Mouse (Mus musculus): ENCODE measurements around the gene Ttll12. TPM values are rescaled to one million over a fixed set of nuclear protein-coding genes. Genes with fewer than 3 reads are reported as not detected.

The Ttll12 gene
- polyA plus RNA-seq, 2 experiments: 29.9 to 36.2 TPM

- DNase-seq (ENCODE audit: low read depth in 3 of 3, low spot score in 3 of 3) (no peak), ATAC-seq (ENCODE audit: insufficient read depth) (no peak)
- Histone ChIP-seq H3K9ac (replicated peaks) (no peak overlapping the region), H3K36me3 (replicated peaks; ENCODE audit: control insufficient read depth, insufficient read depth, low read depth) (no peaks in the 10 kb centered on the region), H3K4me2 (ENCODE audit: low read depth) (no peak overlapping the region), H3K27ac (no peak overlapping the region), H3K4me1 (replicated peaks; ENCODE audit: control insufficient read depth in 2 of 2, insufficient read depth in 2 of 2, low read length in 1 of 2) (0 out of 4 replicates have a peak, but pooled peaks cover 0 to 2% of the 10 kb centered on the region in 2 experiments), H3K4me3 (ENCODE audit: insufficient read depth in 1 of 2, low read depth in 2 of 2, low read length in 2 of 2) (no peak overlapping the region), H3K27me3 (ENCODE audit: control insufficient read depth, insufficient read depth, low read length) (no peaks in the 10 kb centered on the region; the same call in none of the 2 replicates), H3K9me3 (ENCODE audit: control insufficient read depth, low read length) (no peaks in the 10 kb centered on the region)
- 59% methylated on average over 6 of the region's 6 CpGs for WGBS (ENCODE audit: insufficient replicate concordance)
- TF ChIP-seq EP300 (IDR thresholded peaks at IDR 0.05; ENCODE audit: low read depth) (no peak), CTCF (IDR thresholded peaks at IDR 0.05; ENCODE audit: low read depth) (no peak)
Measured at GRCm38 (mm10) chr15:83535890-83536231, 59.1 kb downstream of the Ttll12 start.

GRCm38 (mm10) chr15:83534960-83535889 lies 59.7 kb downstream of the Ttll12 start:
- H3K27ac ChIP-seq: no peak overlapping the region
- ATAC-seq (ENCODE audit: insufficient read depth) (no peak), DNase-seq (ENCODE audit: low read depth in 3 of 3, low spot score in 3 of 3) (no peak)
- H3K4me2 ChIP-seq (ENCODE audit: low read depth): no peak overlapping the region
- H3K9ac ChIP-seq (replicated peaks): no peak overlapping the region
- TF ChIP-seq EP300 (IDR thresholded peaks at IDR 0.05; ENCODE audit: low read depth) (no peak), CTCF (IDR thresholded peaks at IDR 0.05; ENCODE audit: low read depth) (no peak)
- H3K36me3 ChIP-seq (replicated peaks; ENCODE audit: control insufficient read depth, insufficient read depth, low read depth): no peaks in the 10 kb centered on the region
- H3K4me3 ChIP-seq (ENCODE audit: insufficient read depth in 1 of 2, low read depth in 2 of 2, low read length in 2 of 2): no peak overlapping the region
- 55% methylated on average over 17 of the region's 17 CpGs for WGBS (ENCODE audit: insufficient replicate concordance)
- peaks cover 6% of the 10 kb centered on the region for H3K27me3 ChIP-seq (ENCODE audit: control insufficient read depth, insufficient read depth, low read length)
- H3K9me3 ChIP-seq (ENCODE audit: control insufficient read depth, low read length): no peaks in the 10 kb centered on the region
- 0 out of 4 replicates have a peak, but pooled peaks cover 0 to 1% of the 10 kb centered on the region in 2 experiments for H3K4me1 ChIP-seq (replicated peaks; ENCODE audit: control insufficient read depth in 2 of 2, insufficient read depth in 2 of 2, low read length in 1 of 2)

DNA sequence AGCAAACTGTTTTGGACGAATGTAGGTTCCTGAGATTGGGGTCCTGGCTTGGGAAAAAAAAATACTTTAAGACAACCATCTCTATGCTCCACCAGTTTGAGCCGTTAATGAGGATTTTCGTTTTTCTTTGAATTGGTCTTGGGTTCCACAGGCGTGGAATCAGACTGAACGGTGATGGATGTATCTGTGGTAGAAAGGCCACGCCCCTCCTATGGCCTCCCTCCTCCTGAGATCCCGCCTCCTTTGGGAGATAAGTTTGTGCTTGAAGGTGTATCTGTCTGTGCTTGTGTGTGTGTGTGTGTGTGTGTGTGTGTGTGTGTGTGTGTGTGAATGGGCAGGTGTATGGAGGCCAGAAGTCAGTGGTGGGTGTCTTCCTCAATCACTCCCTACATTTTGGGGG lies 62.4 kb downstream of the Ttll12 start:
- Histone ChIP-seq H3K27me3 (ENCODE audit: control insufficient read depth, insufficient read depth, low read length) (peaks cover 28% of the 10 kb centered on the region), H3K4me1 (replicated peaks; ENCODE audit: control insufficient read depth in 2 of 2, insufficient read depth in 2 of 2, low read length in 1 of 2) (no peaks in the 10 kb centered on the region), H3K4me3 (ENCODE audit: insufficient read depth in 1 of 2, low read depth in 2 of 2, low read length in 2 of 2) (no peak overlapping the region), H3K9me3 (ENCODE audit: control insufficient read depth, low read length) (no peaks in the 10 kb centered on the region), H3K36me3 (replicated peaks; ENCODE audit: control insufficient read depth, insufficient read depth, low read depth) (no peaks in the 10 kb centered on the region), H3K27ac (no peak overlapping the region), H3K9ac (replicated peaks) (no peak overlapping the region), H3K4me2 (ENCODE audit: low read depth) (no peak overlapping the region)
- TF ChIP-seq CTCF (IDR thresholded peaks at IDR 0.05; ENCODE audit: low read depth) (no peak), EP300 (IDR thresholded peaks at IDR 0.05; ENCODE audit: low read depth) (no peak)
- no peak for ATAC-seq (ENCODE audit: insufficient read depth)
- DNase-seq (ENCODE audit: low read depth in 3 of 3, low spot score in 3 of 3): no peak
- WGBS (ENCODE audit: insufficient replicate concordance): 55% methylated on average over 7 of the region's 7 CpGs

DNA sequence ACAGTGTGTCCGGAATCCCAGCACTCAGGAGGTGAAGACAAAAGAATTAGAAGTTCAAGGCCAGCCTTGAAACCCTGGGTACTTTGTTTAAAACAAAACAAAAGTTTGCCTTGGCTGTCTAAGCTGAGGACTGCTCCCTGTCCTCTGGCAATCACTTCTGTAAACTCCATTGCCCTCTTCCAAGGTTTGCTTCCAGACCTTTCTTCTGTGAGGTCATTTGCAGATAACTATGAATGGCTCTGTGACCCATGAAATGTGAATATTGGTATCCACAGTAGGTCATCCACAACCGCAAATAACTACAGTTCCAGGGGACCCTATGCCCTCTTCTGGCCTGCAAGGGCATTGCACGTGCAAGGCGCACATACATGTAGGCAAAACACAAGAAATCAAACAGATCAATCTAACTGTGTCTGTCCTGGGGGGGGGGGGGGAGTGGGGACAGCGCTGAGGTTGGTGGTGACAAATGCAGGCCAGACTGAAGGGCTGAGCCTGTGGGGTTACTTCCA lies 62.9 kb downstream of the Ttll12 start:
- H3K9me3 ChIP-seq (ENCODE audit: control insufficient read depth, low read length): no peaks in the 10 kb centered on the region
- DNase-seq (ENCODE audit: low read depth in 3 of 3, low spot score in 3 of 3): no peak
- H3K27ac ChIP-seq: no peak overlapping the region
- no peaks in the 10 kb centered on the region for H3K36me3 ChIP-seq (replicated peaks; ENCODE audit: control insufficient read depth, insufficient read depth, low read depth)
- no peaks in the 10 kb centered on the region for H3K4me1 ChIP-seq (replicated peaks; ENCODE audit: control insufficient read depth in 2 of 2, insufficient read depth in 2 of 2, low read length in 1 of 2)
- no peak overlapping the region for H3K4me3 ChIP-seq (ENCODE audit: insufficient read depth in 1 of 2, low read depth in 2 of 2, low read length in 2 of 2)
- peaks cover 34% of the 10 kb centered on the region for H3K27me3 ChIP-seq (ENCODE audit: control insufficient read depth, insufficient read depth, low read length)
- ATAC-seq (ENCODE audit: insufficient read depth): no peak
- H3K9ac ChIP-seq (replicated peaks): no peak overlapping the region
- TF ChIP-seq EP300 (IDR thresholded peaks at IDR 0.05; ENCODE audit: low read depth) (no peak), CTCF (IDR thresholded peaks at IDR 0.05; ENCODE audit: low read depth) (peak; percentile 74)
- no peak overlapping the region for H3K4me2 ChIP-seq (ENCODE audit: low read depth)
- 61% methylated on average over 5 of the region's 5 CpGs for WGBS (ENCODE audit: insufficient replicate concordance)

GRCm38 (mm10) chr15:83530688-83531087 lies 64.3 kb downstream of the Ttll12 start:
- H3K4me3 ChIP-seq (ENCODE audit: insufficient read depth in 1 of 2, low read depth in 2 of 2, low read length in 2 of 2): no peak overlapping the region
- DNase-seq (ENCODE audit: low read depth in 3 of 3, low spot score in 3 of 3): no peak
- WGBS (ENCODE audit: insufficient replicate concordance): 40% methylated on average over 6 of the region's 6 CpGs
- peaks cover 48% of the 10 kb centered on the region for H3K27me3 ChIP-seq (ENCODE audit: control insufficient read depth, insufficient read depth, low read length)
- no peaks in the 10 kb centered on the region for H3K9me3 ChIP-seq (ENCODE audit: control insufficient read depth, low read length)
- H3K9ac ChIP-seq (replicated peaks): no peak overlapping the region
- no peaks in the 10 kb centered on the region for H3K36me3 ChIP-seq (replicated peaks; ENCODE audit: control insufficient read depth, insufficient read depth, low read depth)
- TF ChIP-seq CTCF (IDR thresholded peaks at IDR 0.05; ENCODE audit: low read depth) (no peak), EP300 (IDR thresholded peaks at IDR 0.05; ENCODE audit: low read depth) (no peak)
- H3K4me2 ChIP-seq (ENCODE audit: low read depth): no peak overlapping the region
- H3K4me1 ChIP-seq (replicated peaks; ENCODE audit: control insufficient read depth in 2 of 2, insufficient read depth in 2 of 2, low read length in 1 of 2): no peaks in the 10 kb centered on the region; a peak in 1 of 4 replicates
- no peak for ATAC-seq (ENCODE audit: insufficient read depth)
- H3K27ac ChIP-seq: no peak overlapping the region

Measured in liver, embryonic 14.5 days (tissue).